Mouse (Mus musculus) urinary bladder, adult 2 months (tissue): ENCODE results near the gene Cspg5. TPM values are rescaled to one million over a fixed set of nuclear protein-coding genes. Genes with fewer than 3 reads are reported as not detected.

Source experiments
- DNase-seq: peaks from one replicate; pipeline ENCODE4 v3.0.0; 2022; ENCODE audit warnings: low spot score
- polyA plus RNA-seq: library from polyadenylated mRNA; depleted of rRNA; stranded (reverse); fragments of >200 nt; gene quantifications from 2 replicates; pipeline ENCODE4 v1.2.3, GENCODE M21; 2012

Gene Cspg5
- polyA plus RNA-seq, 1 experiment = 36.8 TPM

- DNase-seq = no peak
Measured at GRCm38 (mm10) chr9:110250776-110251175, 7.2 kb downstream of the Cspg5 start.

GRCm38 (mm10) chr9:110255407-110256019, 11.9 kb downstream of the Cspg5 start:
- DNase-seq = no peak

- DNase-seq = no peak
Measured at GRCm38 (mm10) chr9:110258646-110259045, 15.1 kb downstream of the Cspg5 start.

- DNase-seq = no peak
Measured at GRCm38 (mm10) chr9:110259118-110259517, 15.5 kb downstream of the Cspg5 start.

GRCm38 (mm10) chr9:110263181-110263580, 19.6 kb downstream of the Cspg5 start:
- no peak for DNase-seq

- no peak for DNase-seq
Measured at GRCm38 (mm10) chr9:110264991-110265390, 21.4 kb downstream of the Cspg5 start.

GRCm38 (mm10) chr9:110268416-110268815, 24.8 kb downstream of the Cspg5 start:
- DNase-seq = no peak

- DNase-seq = no peak
Measured at GRCm38 (mm10) chr9:110272330-110272729, 28.7 kb downstream of the Cspg5 start.

- no peak for DNase-seq
Measured at GRCm38 (mm10) chr9:110273507-110273906, 29.9 kb downstream of the Cspg5 start.

- DNase-seq = no peak
Measured at GRCm38 (mm10) chr9:110275882-110276281, 32.3 kb downstream of the Cspg5 start.

GRCm38 (mm10) chr9:110277431-110277881, 33.9 kb downstream of the Cspg5 start:
- DNase-seq = no peak

- DNase-seq = no peak
Measured at GRCm38 (mm10) chr9:110284075-110284697, 40.6 kb downstream of the Cspg5 start.

- DNase-seq = no peak
Measured at GRCm38 (mm10) chr9:110287321-110287924, 43.8 kb downstream of the Cspg5 start.

GRCm38 (mm10) chr9:110293254-110293718, 49.7 kb downstream of the Cspg5 start:
- no peak for DNase-seq

GRCm38 (mm10) chr9:110293873-110294415, 50.4 kb downstream of the Cspg5 start:
- no peak for DNase-seq

GRCm38 (mm10) chr9:110294786-110295185, 51.2 kb downstream of the Cspg5 start:
- DNase-seq = no peak

- peak; percentile 48 for DNase-seq
Measured at GRCm38 (mm10) chr9:110296867-110297627, 53.5 kb downstream of the Cspg5 start.

- no peak for DNase-seq
Measured at GRCm38 (mm10) chr9:110304516-110304915, 60.9 kb downstream of the Cspg5 start.

- DNase-seq = peak; percentile 83
Measured at GRCm38 (mm10) chr9:110304969-110305651, 61.5 kb downstream of the Cspg5 start, which contains the start of gene Elp6. TSS of gene Elp6 (plus strand) at chr9:110305173.

- no peak for DNase-seq
Measured at GRCm38 (mm10) chr9:110306371-110306770, 62.8 kb downstream of the Cspg5 start.
